Mouse (Mus musculus): ENCODE data around the gene Sdha.

GRCm38 (mm10) chr13:74349566-74350434, at the start of gene Sdha, which contains the start of gene Ccdc127:
- no peak for TF ChIP-seq CTCF (IDR thresholded peaks at IDR 0.05; ENCODE audit: control insufficient read depth, insufficient read depth, insufficient replicate concordance, low read depth, low read length)
- peak; percentile 96 for TF ChIP-seq POLR2A (IDR thresholded peaks at IDR 0.05; ENCODE audit: control insufficient read depth, low read depth, low read length)
